Mouse (Mus musculus) neural tube, embryonic 10.5 days (tissue): ENCODE data around the gene Cacnb3.
A peak's percentile ranks its signal among the peaks of the same experiment; 100 is the strongest.

Experiments
- DNase-seq: peaks from one replicate; pipeline ENCODE4 v3.0.0-alpha.2; 2017; ENCODE audit warnings: low spot score; ENCODE audit errors: extremely low spot score

The Cacnb3 gene

DNA sequence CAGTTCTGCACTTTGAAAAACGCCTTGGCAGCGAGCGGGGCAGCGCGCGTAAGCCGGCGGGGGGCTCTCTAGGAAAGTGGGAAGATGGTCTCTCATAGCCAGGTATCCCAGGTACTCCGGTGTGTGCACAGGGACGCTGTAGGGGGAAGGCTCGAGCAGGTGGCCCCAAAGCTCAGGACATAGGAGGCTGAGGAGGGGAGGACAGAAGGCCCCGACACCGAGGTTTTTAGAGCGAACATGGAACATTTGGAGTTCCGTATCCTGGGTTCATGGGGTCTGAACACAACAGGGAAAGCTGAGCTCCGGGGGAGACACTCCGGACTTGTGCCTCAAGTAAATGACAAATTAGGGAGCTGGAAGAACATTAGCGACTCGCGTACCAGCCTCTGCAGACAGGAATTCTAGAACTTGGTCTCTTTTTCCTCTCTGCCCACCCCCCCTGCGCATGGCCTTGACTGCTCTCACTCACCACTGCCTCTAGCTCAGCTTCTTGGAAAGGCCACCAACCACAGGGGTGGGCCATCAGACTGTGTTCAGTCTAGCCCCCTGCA, 4.7 kb downstream of the Cacnb3 start:
- peak; percentile 65 for DNase-seq

GRCm38 (mm10) chr15:98636517-98636916, 5.9 kb downstream of the Cacnb3 start:
- no peak for DNase-seq

DNA sequence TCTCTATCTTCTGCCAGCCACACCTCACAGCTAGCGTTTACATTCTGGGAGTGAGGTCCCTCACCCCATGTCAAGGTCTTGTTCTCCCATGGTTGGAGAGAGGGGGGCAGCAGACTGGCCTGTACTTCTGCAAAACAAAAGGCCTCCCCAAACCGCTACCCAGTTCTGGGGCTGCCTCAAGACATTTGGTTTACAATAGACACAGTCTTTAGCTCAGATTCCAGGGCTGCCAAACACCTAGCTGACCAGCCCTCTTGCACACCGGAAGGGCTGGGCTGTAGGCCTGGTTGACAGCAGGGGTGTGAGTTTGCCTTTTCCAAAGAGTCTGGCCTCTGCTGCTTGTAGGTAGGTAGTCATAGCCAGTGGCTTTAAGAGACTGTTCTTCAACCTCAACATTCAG, 6.5 kb downstream of the Cacnb3 start:
- DNase-seq: no peak

DNA sequence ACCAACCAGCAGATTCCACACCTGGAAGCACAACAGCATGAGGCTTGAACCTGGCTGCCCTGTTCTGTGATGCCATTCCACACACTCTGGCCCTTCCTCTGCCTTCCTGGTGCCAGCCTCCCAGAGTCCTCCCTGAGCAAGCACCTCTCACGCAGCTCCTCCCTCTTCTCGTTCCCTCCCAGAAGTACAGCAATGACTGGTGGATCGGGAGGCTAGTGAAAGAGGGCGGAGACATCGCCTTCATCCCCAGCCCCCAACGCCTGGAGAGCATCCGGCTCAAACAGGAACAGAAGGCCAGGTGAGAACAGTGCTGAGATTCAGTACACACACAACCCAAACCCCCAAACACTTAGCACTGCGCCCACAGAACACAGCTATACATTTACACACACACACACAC, 9.5 kb downstream of the Cacnb3 start:
- no peak for DNase-seq

- DNase-seq: no peak
Observed at GRCm38 (mm10) chr15:98644406-98644805, 13.8 kb downstream of the Cacnb3 start.

DNA sequence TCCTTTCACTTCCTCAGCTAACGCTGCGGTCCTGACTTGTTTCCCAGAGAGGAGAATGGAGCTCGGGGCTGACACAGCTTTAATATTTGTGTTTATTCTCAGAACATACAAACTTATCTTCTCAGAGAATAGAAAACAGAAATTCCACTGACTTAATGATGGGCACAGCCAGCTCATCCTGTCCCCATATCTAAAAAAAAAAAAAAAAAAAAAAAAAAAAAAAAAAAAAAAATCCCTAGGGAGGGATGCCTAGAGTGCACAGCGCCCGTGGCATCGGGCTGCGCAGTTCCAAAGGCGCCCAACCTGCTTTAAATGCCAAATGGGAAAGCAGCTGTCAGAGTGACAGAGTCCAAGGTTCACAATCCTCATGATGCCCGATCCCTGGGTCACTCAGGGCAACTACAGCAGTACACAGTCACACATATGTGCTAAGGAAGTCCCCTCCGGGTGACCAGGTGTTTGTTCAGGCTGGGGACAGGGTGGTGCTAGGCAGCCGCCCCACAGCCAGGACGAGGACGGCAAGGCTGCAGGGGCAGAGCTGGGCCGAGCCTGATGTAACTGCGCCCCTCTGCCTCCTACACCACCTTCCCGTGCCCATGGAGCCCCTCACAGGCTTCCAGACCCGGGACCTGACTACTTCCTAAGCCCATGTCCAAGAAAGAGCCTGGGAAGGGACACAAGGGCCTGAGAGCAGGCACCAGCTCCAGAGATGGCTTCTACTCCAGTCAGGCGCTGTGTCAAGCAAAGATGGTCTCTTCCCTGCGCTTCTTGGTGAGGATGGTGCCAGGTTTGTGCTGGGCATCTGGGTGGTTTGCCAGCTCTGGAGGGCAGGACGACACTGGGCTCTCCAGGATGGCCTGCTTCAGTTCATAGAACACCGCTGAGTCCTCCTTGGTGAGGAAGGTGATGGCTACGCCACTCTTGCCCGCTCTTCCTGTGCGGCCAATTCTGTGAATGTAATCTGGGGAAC, 14.7 kb downstream of the Cacnb3 start:
- DNase-seq: no peak

DNA sequence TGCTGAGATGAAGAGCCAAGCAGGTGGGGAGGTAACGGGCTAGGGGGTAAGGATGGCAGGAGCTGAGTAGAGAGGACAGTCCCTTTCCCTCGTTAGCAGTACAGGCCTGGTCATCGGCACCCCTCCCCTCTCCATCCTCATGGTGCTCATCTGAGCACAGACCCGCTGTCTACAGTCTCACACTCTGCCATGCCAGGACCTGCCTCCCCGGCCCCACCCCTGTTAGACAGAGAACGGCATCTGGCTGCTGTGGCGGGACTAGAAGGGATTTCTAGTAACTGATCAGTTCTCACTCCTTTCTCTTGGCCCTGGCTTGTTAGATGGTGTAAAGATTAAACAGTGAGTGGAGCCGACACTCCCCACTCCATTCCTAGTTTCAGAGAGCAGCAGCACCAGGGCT, 16.1 kb downstream of the Cacnb3 start:
- DNase-seq: no peak

DNA sequence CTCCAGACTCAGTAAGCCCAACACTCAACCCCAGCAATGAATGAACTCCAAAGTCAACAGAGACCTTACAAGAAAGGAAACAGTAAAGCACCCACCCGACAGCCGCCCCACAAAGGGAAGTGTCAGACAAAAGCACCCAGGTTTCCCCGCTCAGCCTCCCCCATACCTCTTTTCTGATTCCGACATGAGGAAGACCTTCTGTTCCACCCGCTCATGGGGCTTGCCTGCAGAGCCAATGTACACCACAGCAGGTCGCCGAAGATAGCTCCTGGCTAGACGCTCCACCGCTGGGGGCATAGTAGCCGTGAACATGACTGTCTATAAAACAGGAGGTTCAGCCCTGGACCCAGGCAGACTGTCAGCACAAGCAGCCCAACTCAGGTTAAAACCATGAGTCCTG, 16.7 kb downstream of the Cacnb3 start:
- no peak for DNase-seq

GRCm38 (mm10) chr15:98648071-98648470, 17.4 kb downstream of the Cacnb3 start:
- no peak for DNase-seq

GRCm38 (mm10) chr15:98651431-98651830, 20.8 kb downstream of the Cacnb3 start:
- no peak for DNase-seq

DNA sequence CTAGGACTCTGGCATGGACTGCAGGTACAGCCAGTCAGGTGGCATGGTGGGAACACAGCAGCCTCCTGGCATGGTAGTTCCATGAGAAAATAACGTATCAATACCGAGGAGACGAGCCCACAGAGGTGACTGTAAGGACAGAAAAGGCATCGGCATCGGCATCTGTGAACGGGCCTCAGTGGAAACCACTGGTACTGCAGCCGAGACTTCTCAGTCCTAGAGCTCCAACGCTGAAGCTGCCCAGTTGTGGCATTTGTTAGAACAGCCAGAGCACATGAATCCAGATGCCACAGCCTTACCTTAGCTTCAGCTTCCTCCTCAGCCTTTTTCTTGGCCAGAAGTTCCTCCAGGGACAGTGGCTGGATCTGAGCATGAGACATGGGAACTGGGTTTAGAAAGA, 21.5 kb downstream of the Cacnb3 start:
- DNase-seq: no peak

DNA sequence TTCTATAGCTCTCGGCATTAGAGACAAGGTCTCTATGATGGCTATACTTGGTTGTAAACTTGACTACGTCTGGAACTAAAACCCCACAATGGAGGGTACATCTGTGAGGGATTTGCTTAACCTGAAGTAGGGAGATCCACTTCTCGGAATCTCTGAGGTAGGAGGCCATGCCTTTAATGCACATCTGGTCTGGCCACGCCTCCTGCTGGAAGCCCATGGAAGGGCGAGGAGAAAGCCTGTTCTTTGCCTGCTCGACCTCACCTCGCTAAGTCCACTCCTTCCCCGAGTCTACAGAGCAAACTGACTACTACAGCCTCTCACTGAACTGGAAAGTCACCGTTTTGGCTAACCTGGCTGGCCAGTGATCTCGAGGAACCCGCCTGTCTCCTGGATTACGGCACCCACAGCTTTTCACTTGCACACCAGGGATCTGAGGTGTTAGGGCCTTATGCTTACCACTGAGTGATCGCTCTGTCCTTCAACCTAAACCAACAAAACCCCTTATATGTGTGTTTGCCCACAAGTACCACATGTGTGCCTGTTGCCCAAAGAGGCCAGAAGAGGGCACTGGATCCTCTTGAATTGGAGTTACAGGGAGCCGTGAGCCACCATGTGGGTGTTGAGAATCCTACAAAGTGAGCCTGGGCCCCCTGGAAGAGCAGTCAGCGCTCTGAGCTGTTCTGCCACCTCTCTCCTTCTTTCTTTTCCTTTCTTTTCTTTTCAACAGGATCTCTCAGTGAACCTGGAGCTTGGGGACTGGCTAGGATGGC, 26.5 kb downstream of the Cacnb3 start:
- DNase-seq: no peak

- DNase-seq: no peak
Observed at GRCm38 (mm10) chr15:98662198-98662566, 31.5 kb downstream of the Cacnb3 start.

DNA sequence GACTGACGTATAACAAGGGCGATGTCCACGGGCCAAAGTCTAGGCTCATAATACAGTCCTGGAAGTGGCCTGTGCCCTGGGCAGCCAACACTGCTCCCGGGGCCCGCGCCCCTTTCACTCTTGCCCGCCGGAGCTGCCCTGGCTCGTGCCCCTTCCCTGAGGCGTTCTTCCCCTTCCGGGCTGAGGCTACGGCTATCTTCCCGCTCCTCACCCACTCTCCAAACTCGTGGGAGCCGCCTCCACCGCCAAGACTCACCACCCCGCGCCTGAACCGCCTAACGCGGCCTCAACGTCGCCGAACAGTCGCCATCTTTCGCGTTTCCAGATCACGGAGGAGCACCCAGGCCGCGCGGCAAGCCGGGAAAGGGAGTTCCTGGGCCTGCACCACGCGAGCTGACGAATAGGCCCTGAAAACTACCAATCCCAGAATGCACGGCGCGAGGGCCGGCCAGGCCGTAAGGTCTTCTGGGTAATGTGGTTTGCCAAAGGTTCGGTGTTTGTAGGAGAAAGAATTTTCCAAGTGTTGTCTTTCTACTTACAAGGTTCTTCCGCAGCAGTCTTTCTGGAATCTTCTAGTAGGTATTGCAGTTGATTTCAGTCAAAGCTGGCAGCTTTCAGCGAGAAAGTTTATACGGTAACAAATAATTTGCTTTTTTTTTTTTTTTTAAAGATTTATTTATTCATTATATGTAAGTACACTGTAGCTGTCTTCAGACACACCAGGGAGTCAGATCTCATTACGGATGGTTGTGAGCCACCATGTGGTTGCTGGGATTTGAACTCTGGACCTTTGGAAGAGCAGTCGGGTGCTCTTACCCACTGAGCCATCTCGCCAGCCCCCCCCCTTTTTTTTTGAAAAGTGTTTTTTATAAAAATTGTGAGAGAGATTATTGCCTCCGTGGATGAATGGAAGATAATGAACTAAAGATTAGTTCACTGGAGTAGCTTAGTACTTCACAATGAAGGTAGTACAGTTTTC, 32.2 kb downstream of the Cacnb3 start, which contains the start of gene Ddx23:
Ddx23 (minus strand) TSS at position 328 of the 979 bp plus-strand sequence.
- DNase-seq: peak; percentile 93

DNA sequence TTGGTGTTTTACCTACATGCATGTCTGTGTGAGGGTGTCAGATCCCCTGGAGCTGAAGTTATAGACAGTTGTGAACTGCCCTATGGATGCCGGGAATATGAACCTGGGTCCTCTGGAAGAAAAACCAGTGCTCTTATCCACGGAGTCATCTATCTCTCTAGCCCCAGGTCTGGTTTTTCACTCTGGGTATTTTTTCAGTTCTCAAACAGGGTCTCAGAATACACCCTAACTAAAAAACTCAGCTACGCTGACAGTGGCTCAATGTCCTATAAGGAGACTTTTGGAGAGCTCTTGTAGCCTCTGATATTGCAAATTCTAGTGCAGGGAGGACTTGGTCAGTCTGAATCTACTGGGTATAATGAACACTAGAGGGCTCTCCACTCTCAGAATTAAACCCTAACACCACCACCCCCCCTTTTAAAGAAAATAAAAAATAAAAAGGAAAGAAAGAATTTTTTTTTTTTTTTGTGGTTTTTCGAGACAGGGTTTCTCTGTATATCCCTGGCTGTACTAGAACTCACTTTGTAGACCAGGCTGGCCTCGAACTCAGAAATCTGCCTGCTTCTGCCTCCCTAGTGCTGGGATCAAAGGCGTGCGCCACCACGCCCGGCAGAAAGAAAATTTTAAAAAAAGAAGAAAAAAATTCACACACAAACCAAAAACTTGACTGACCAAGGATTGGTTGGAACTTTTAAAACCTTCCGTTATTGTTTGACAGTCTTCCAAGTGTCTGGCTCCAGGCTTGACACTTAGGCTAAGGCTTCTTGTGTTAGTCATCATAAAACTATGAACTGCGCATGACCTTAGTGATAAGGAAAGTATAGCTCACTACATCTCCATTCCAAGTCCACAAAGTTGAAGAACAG, 33.6 kb downstream of the Cacnb3 start:
- no peak for DNase-seq

- no peak for DNase-seq
Observed at GRCm38 (mm10) chr15:98672592-98672991, 42.0 kb downstream of the Cacnb3 start.

GRCm38 (mm10) chr15:98673732-98674131, 43.1 kb downstream of the Cacnb3 start:
- no peak for DNase-seq

- peak; percentile 31 for DNase-seq
Observed at GRCm38 (mm10) chr15:98674284-98674993, 43.8 kb downstream of the Cacnb3 start.

GRCm38 (mm10) chr15:98674994-98675545, 44.4 kb downstream of the Cacnb3 start:
- no peak for DNase-seq
